Mouse (Mus musculus): ENCODE data around the gene Plxnb2. TPM values are rescaled to one million over a fixed set of nuclear protein-coding genes. Genes with fewer than 3 reads are reported as not detected.
A peak's percentile ranks its signal among the peaks of the same experiment; 100 is the strongest.

The Plxnb2 gene
- polyA plus RNA-seq, 1 experiment, result 30.9 TPM

DNA sequence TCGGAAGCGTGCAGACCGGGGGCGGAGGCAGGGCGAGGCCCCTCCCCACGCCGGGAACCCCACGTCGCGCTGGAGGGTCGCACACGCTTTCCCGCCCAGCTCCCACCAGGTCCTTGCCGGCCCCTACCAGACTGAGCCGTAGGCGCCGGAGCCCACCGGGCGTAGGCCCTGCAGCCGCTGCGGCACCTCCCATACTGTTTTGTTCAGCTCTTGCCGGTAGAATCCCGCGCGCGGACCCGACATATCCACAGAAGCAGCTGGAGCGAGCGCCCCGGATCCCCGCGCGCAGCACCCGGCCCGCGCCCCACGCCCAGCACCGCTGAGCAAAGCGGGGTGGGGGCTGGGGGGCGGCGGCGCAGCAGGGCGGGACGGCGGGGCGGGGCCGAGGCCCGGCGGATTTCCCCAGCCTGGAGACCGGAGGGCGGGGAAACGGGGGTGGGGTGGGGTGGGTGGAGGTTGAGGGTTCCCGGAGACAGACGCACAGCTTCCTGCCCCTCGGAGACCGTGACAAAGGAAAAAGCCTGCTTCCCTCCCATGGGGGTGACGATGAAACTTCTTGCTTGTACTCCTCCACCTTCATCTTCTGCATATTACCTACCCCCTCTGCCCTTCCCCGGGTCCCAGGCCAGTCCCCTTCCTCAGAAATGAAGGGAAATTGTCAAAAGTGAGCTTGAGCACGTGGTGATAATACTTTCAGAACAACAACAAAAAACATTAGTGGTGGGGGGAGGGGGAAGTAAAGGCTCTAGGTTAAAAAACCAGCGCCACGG lies 31.1 kb downstream of the Plxnb2 start, which contains the start of gene Mapk11:
Gene Mapk11, minus strand, starts transcription at position 358 of the 770 bp plus-strand sequence.
- TF ChIP-seq CTCF (IDR thresholded peaks at IDR 0.05; ENCODE audit: control insufficient read depth, insufficient read depth, low read length), result no peak
- no peak for TF ChIP-seq POLR2A (IDR thresholded peaks at IDR 0.05; ENCODE audit: borderline replicate concordance, control insufficient read depth, low read depth, low read length)
- H3K27ac ChIP-seq (ENCODE audit: control insufficient read depth, insufficient read depth, low read depth, low read length, poor library complexity), result peak within 1 kb of the TSS; percentile 36; the same call in 1 of the 2 replicates
- H3K4me1 ChIP-seq (ENCODE audit: control insufficient read depth, insufficient read depth, low read length), result peaks cover 1% of the 10 kb centered on the region; the same call in 1 of the 2 replicates
- 1% methylated on average over 61 of the region's 61 CpGs for WGBS
- H3K4me3 ChIP-seq (replicated peaks; ENCODE audit: control insufficient read depth, low read depth, low read length), result peak within 1 kb of the TSS; percentile 46

DNA sequence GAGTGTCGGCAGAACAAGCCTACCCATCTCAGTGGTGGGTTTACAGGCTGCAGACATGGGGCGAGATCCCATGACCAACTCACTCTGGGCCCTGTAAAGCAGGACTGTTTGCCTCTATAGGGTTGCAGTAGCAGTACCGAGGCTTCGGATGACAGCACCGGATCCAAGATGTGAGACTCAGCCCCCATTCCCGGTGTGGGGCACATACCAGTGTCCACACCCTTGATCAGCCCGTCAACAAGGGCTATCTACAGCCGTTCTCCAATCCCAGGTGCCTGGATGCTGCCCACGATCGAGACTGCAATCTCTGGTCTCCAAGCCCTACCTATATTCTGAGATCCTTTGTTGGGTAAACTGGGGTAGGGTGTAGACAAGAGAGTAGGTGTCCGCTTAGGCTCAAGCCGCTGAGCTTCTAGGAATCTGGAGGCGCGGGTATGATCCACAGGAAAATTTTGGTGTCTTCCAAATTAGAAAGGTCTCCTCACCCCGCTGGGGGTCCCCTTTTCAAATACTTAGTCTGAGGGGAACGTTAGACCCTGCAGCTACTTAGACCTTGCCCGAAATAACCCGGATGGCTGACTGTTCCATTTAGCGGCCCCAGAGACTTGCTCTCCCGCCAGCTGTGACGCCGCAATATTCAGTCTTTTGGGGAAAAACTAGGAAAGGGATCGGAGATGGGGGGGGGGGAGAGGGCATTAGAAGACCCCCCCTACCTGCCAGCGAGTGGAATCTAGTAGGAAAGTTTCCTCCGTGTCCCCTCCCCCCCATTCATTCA lies 31.9 kb downstream of the Plxnb2 start:
- H3K4me1 ChIP-seq (ENCODE audit: control insufficient read depth, insufficient read depth, low read length), result peaks cover 1% of the 10 kb centered on the region; the same call in 1 of the 2 replicates
- TF ChIP-seq POLR2A (IDR thresholded peaks at IDR 0.05; ENCODE audit: borderline replicate concordance, control insufficient read depth, low read depth, low read length) (no peak), CTCF (IDR thresholded peaks at IDR 0.05; ENCODE audit: control insufficient read depth, insufficient read depth, low read length) (no peak)
- 12% methylated on average over 25 of the region's 25 CpGs for WGBS
- peak overlapping the region; percentile 46 for H3K4me3 ChIP-seq (replicated peaks; ENCODE audit: control insufficient read depth, low read depth, low read length)
- H3K27ac ChIP-seq (ENCODE audit: control insufficient read depth, insufficient read depth, low read depth, low read length, poor library complexity), result no peak overlapping the region

DNA sequence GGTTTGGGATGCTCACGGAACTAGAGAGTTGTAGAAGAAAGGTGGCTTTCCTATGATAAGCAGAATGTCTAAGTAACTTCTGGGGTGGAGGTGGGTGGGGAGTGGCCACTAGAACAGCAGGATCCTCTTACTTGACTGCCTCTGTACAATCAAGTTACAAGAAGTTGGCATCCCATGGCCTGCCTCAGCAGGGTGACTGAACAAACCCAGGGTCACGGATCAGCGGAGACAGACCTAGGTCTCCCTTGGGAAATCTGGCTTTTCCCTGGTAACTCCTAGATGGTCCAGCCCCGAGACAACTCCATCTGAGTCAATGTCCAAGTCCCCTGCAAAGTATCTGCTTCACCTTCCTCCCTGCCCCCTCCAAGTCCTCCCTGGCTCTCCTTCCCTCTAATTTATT lies 32.7 kb downstream of the Plxnb2 start:
- H3K4me1 ChIP-seq (ENCODE audit: control insufficient read depth, insufficient read depth, low read length), result peaks cover 1% of the 10 kb centered on the region; the same call in 1 of the 2 replicates
- TF ChIP-seq POLR2A (IDR thresholded peaks at IDR 0.05; ENCODE audit: borderline replicate concordance, control insufficient read depth, low read depth, low read length) (no peak), CTCF (IDR thresholded peaks at IDR 0.05; ENCODE audit: control insufficient read depth, insufficient read depth, low read length) (no peak)
- H3K4me3 ChIP-seq (replicated peaks; ENCODE audit: control insufficient read depth, low read depth, low read length), result no peak overlapping the region
- no peak overlapping the region for H3K27ac ChIP-seq (ENCODE audit: control insufficient read depth, insufficient read depth, low read depth, low read length, poor library complexity)
- 61% methylated on average over 4 of the region's 4 CpGs for WGBS

GRCm38 (mm10) chr15:89147456-89147855 lies 33.1 kb downstream of the Plxnb2 start:
- TF ChIP-seq CTCF (IDR thresholded peaks at IDR 0.05; ENCODE audit: control insufficient read depth, insufficient read depth, low read length), result no peak
- no peak for TF ChIP-seq POLR2A (IDR thresholded peaks at IDR 0.05; ENCODE audit: borderline replicate concordance, control insufficient read depth, low read depth, low read length)
- no peak overlapping the region for H3K4me3 ChIP-seq (replicated peaks; ENCODE audit: control insufficient read depth, low read depth, low read length)
- WGBS, result 23% methylated on average over 10 of the region's 10 CpGs
- H3K27ac ChIP-seq (ENCODE audit: control insufficient read depth, insufficient read depth, low read depth, low read length, poor library complexity), result no peak overlapping the region
- peaks cover 1% of the 10 kb centered on the region; the same call in 1 of the 2 replicates for H3K4me1 ChIP-seq (ENCODE audit: control insufficient read depth, insufficient read depth, low read length)

DNA sequence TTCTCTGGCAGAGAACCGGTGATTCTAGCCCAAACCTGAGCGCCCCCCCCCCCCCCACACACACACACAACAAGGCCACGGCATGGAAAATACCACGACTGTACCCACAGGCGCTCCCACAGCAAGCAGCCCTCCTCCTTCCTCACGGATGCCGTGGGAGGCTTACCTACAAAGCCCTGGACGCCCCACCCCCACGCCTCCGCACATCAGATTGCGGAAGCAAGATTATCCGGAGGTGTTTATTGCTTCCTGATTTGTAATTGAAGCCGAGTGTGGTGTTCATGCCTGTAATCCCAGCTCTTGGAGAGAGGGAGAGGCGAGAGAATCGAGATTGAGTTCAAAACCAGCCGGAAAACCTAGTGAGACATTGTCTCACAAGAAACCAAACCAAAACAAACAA lies 33.6 kb downstream of the Plxnb2 start:
- peak overlapping the region; percentile 12; the same call in 1 of the 2 replicates for H3K27ac ChIP-seq (ENCODE audit: control insufficient read depth, insufficient read depth, low read depth, low read length, poor library complexity)
- H3K4me1 ChIP-seq (ENCODE audit: control insufficient read depth, insufficient read depth, low read length), result peaks cover 1% of the 10 kb centered on the region; the same call in 1 of the 2 replicates
- no peak overlapping the region for H3K4me3 ChIP-seq (replicated peaks; ENCODE audit: control insufficient read depth, low read depth, low read length)
- WGBS, result 1% methylated on average over 16 of the region's 16 CpGs
- TF ChIP-seq CTCF (IDR thresholded peaks at IDR 0.05; ENCODE audit: control insufficient read depth, insufficient read depth, low read length) (no peak), POLR2A (IDR thresholded peaks at IDR 0.05; ENCODE audit: borderline replicate concordance, control insufficient read depth, low read depth, low read length) (no peak)

DNA sequence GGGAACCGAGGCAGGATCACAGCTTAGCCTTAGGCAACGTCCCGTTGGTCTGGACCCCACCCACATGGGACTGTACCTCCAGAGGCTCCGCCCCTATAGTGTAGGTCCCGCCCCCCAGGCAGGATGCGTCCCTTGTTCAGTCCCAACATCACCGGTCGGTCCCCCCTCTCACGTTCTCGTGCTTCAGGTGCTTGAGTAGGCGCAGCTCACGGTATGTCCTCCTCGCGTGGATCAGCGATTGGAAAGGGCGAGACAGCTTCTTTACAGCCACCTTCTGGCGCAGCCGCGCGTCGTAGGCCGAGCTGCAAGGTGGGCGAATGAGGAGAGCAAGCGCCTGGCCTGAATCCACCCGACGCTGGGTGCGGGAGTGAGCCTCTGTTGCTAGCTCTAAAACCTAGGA lies 34.1 kb downstream of the Plxnb2 start:
- Histone ChIP-seq H3K4me1 (ENCODE audit: control insufficient read depth, insufficient read depth, low read length) (peaks cover 1% of the 10 kb centered on the region; the same call in 1 of the 2 replicates), H3K27ac (ENCODE audit: control insufficient read depth, insufficient read depth, low read depth, low read length, poor library complexity) (peak overlapping the region; percentile 12; the same call in 1 of the 2 replicates), H3K4me3 (replicated peaks; ENCODE audit: control insufficient read depth, low read depth, low read length) (peak overlapping the region; percentile 41)
- TF ChIP-seq POLR2A (IDR thresholded peaks at IDR 0.05; ENCODE audit: borderline replicate concordance, control insufficient read depth, low read depth, low read length), result no peak
- no peak for TF ChIP-seq CTCF (IDR thresholded peaks at IDR 0.05; ENCODE audit: control insufficient read depth, insufficient read depth, low read length)
- 4% methylated on average over 27 of the region's 27 CpGs for WGBS

- Histone ChIP-seq H3K4me3 (replicated peaks; ENCODE audit: control insufficient read depth, low read depth, low read length) (no peak overlapping the region), H3K4me1 (ENCODE audit: control insufficient read depth, insufficient read depth, low read length) (peaks cover 1% of the 10 kb centered on the region; the same call in 1 of the 2 replicates), H3K27ac (ENCODE audit: control insufficient read depth, insufficient read depth, low read depth, low read length, poor library complexity) (no peak overlapping the region; the same call in 1 of the 2 replicates)
- WGBS, result 74% methylated on average over 24 of the region's 24 CpGs
- TF ChIP-seq POLR2A (IDR thresholded peaks at IDR 0.05; ENCODE audit: borderline replicate concordance, control insufficient read depth, low read depth, low read length), result 0 out of 2 replicates have a peak, but pooled peaks have one; percentile 21
- TF ChIP-seq CTCF (IDR thresholded peaks at IDR 0.05; ENCODE audit: control insufficient read depth, insufficient read depth, low read length), result no peak
Observed at GRCm38 (mm10) chr15:89145813-89146350, 34.7 kb downstream of the Plxnb2 start.
